Mouse (Mus musculus): ENCODE data around the gene Tpt1.

- TF ChIP-seq CTCF (IDR thresholded peaks at IDR 0.05; ENCODE audit: insufficient read depth, low read depth, low read length) = no peak
- no peak for TF ChIP-seq POLR2A (IDR thresholded peaks at IDR 0.05; ENCODE audit: insufficient read depth, low read depth, low read length)
Observed at GRCm38 (mm10) chr14:75883873-75884272, 39.0 kb downstream of the Tpt1 start.
